Mouse (Mus musculus) ES-Bruce4 (cell line): ENCODE results near the gene Gm45716. TPM values are rescaled to one million over a fixed set of nuclear protein-coding genes. Genes with fewer than 3 reads are reported as not detected.

Experiments used
- H3K27ac ChIP-seq: 2 replicates; pipeline ENCODE4 v1.5.1; 2012; ENCODE audit warnings: low read length, inconsistent platforms; ENCODE audit not compliant: insufficient read depth
- H3K27me3 ChIP-seq: 2 replicates; pipeline ENCODE4 v1.6.1; 2012; ENCODE audit warnings: mild to moderate bottlenecking, low read length, inconsistent platforms; ENCODE audit not compliant: control insufficient read depth, poor library complexity, insufficient read depth, severe bottlenecking
- H3K36me3 ChIP-seq: 2 replicates; pipeline ENCODE4 v1.6.1; 2012; ENCODE audit warnings: inconsistent platforms, mild to moderate bottlenecking, low read length, moderate library complexity; ENCODE audit not compliant: control insufficient read depth, poor library complexity, insufficient read depth, severe bottlenecking
- H3K4me1 ChIP-seq: one replicate; pipeline ENCODE4 v1.8.1; 2011; ENCODE audit warnings: low read length; ENCODE audit not compliant: control insufficient read depth, insufficient read depth
- H3K4me3 ChIP-seq: 2 replicates; pipeline ENCODE4 v1.5.1; 2011; ENCODE audit warnings: low read depth, mild to moderate bottlenecking, low read length
- H3K9ac ChIP-seq: 2 replicates; pipeline ENCODE4 v1.6.1; 2012; ENCODE audit warnings: low read depth, mild to moderate bottlenecking, inconsistent platforms; ENCODE audit not compliant: poor library complexity, severe bottlenecking
- H3K9me3 ChIP-seq: replicated peaks from 2 replicates; pipeline ENCODE4 v1.6.1; 2012; ENCODE audit warnings: mild to moderate bottlenecking, low read length, inconsistent platforms; ENCODE audit not compliant: control insufficient read depth, poor library complexity, insufficient read depth, severe bottlenecking
- CTCF ChIP-seq: IDR thresholded peaks from one replicate; pipeline ENCODE4 v1.8.1; 2011; ENCODE audit warnings: low read depth, low read length
- EP300 ChIP-seq: IDR thresholded peaks from 2 replicates; pipeline ENCODE4 v1.6.1; 2011; ENCODE audit warnings: low read depth, low read length; ENCODE audit not compliant: insufficient read depth
- POLR2A ChIP-seq: IDR thresholded peaks from one replicate; pipeline ENCODE4 v1.8.1; 2011; ENCODE audit warnings: low read length; ENCODE audit not compliant: insufficient read depth
- polyA plus RNA-seq: library from polyadenylated mRNA; stranded (reverse); fragments of >200 nt; gene quantifications from 2 replicates; pipeline ENCODE4 v1.2.4, GENCODE M21; 2011; ENCODE audit warnings: low read depth; ENCODE audit not compliant: missing spikeins, insufficient read depth, insufficient read length

Gm45716 gene
- polyA plus RNA-seq, 1 experiment = 1.8 TPM

DNA sequence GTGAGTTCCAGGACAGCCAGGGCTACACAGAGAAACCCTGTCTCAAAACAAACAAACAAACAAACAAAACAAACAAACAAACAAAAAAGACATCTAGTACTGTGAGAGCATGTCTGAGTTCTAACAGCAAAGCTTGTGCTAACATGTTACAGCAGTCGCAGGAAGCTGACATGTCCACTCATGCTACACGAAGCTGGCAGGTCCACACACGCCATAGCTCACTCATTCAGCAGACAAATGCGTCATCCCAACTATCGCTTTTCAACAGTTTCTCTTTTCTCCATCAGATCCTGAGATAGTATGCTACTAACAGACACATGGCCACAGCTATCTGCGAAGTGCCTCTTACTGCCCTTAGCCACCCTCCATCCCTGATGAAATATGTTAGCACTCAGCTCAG, 10.1 kb upstream of the Gm45716 start:
- H3K4me1 ChIP-seq = no peaks in the 10 kb centered on the region
- no peaks in the 10 kb centered on the region for H3K9me3 ChIP-seq
- H3K4me3 ChIP-seq = no peak overlapping the region
- H3K27me3 ChIP-seq = peaks cover 2% of the 10 kb centered on the region
- TF ChIP-seq CTCF (no peak), POLR2A (no peak), EP300 (no peak)
- H3K36me3 ChIP-seq = no peaks in the 10 kb centered on the region
- no peak overlapping the region for H3K9ac ChIP-seq
- H3K27ac ChIP-seq = no peak overlapping the region

DNA sequence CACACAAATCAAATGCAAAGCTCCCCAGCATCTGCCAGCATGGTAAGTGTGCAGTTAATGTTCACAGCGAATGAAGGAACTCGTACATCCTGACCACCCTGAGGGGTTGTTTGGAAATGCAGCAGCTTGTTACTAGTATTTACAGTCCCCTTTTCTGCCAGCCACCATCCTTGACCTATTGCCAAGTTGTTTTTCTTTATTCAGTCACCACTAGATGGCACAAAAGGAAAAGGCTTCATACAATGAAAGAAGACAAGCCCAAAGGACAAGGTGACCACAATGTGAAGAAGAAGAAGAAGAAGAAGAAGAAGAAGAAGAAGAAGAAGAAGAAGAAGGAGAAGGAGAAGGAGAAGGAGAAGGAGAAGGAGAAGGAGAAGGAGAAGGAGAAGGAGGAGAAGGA, 4.1 kb upstream of the Gm45716 start:
- TF ChIP-seq CTCF (no peak), EP300 (no peak), POLR2A (no peak)
- H3K9ac ChIP-seq = no peak overlapping the region
- H3K36me3 ChIP-seq = no peaks in the 10 kb centered on the region
- H3K27ac ChIP-seq = no peak overlapping the region
- no peak overlapping the region for H3K4me3 ChIP-seq
- H3K4me1 ChIP-seq = no peaks in the 10 kb centered on the region
- no peaks in the 10 kb centered on the region for H3K9me3 ChIP-seq
- no peaks in the 10 kb centered on the region for H3K27me3 ChIP-seq

DNA sequence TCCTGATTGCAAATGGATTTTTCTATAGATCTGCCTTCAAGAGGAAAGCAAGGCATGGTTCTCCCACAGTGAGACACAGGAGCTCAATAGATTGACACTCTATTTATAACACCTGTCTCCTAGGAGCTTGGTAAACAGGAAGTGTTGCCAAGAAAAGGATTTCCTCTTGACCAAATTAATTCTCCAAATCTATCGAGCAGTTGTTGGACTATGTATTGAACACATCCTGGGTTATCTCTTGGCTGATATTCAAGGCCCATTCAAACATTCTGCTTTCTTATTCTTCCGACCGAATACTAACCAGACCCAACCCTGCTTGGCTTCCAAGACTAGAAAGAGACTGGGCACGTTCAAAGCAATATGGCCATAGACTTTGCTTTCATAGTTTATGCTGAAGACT, 2.7 kb upstream of the Gm45716 start:
- Histone ChIP-seq H3K9ac (no peak overlapping the region), H3K9me3 (no peaks in the 10 kb centered on the region), H3K27me3 (no peaks in the 10 kb centered on the region), H3K4me3 (no peak overlapping the region), H3K4me1 (no peaks in the 10 kb centered on the region), H3K36me3 (no peaks in the 10 kb centered on the region), H3K27ac (no peak overlapping the region)
- TF ChIP-seq EP300 = no peak
- no peak for TF ChIP-seq CTCF
- no peak for TF ChIP-seq POLR2A

DNA sequence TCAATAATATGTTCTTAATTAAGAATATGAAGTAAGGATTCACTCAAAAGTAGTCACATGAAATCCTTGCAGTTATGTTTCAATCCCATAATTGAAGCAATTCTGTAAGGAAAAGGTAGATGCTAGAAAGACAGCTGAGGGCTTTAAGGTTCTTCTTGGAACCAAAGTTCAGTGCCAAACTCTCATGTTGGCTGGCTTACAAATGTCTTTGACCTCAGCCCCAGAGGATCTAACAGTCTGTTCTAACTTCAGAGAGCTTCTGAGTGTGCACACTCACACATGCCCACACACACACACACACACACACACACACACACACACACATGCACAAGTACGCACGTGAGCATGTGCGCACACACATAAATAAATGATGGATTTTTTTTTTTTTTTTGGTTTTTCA, 2.7 kb downstream of the Gm45716 start:
- Histone ChIP-seq H3K4me1 (no peaks in the 10 kb centered on the region), H3K36me3 (no peaks in the 10 kb centered on the region)

DNA sequence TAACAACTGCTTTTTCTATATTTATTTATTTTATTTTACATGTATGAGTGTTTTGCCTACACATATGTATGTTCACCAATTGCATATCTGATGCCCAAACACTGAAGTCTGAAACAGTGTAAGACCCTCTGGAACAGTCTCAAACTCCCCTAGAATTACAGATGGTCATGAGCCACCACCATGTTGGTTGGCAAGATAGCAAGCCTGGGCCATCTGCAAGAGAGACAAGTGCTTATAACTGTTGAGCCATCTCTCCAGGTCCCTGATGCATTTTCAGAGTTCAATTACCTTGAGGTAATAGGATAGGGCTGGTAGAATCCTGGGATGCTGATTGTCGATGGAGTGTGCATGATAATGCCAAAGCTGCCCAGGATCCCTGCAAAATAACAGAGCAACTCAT, 7.5 kb downstream of the Gm45716 start:
- Histone ChIP-seq H3K4me1 (no peaks in the 10 kb centered on the region), H3K36me3 (no peaks in the 10 kb centered on the region), H3K4me3 (no peak overlapping the region), H3K9ac (no peak overlapping the region), H3K27me3 (no peaks in the 10 kb centered on the region), H3K9me3 (no peaks in the 10 kb centered on the region), H3K27ac (no peak overlapping the region)
- TF ChIP-seq POLR2A = no peak
- no peak for TF ChIP-seq CTCF
- no peak for TF ChIP-seq EP300

More for the DNA sequence above, 2.7 kb downstream of the Gm45716 start:
- TF ChIP-seq POLR2A (no peak), EP300 (no peak), CTCF (no peak)
- Histone ChIP-seq H3K4me3 (no peak overlapping the region), H3K27ac (no peak overlapping the region), H3K9me3 (no peaks in the 10 kb centered on the region), H3K9ac (no peak overlapping the region), H3K27me3 (no peaks in the 10 kb centered on the region)

DNA sequence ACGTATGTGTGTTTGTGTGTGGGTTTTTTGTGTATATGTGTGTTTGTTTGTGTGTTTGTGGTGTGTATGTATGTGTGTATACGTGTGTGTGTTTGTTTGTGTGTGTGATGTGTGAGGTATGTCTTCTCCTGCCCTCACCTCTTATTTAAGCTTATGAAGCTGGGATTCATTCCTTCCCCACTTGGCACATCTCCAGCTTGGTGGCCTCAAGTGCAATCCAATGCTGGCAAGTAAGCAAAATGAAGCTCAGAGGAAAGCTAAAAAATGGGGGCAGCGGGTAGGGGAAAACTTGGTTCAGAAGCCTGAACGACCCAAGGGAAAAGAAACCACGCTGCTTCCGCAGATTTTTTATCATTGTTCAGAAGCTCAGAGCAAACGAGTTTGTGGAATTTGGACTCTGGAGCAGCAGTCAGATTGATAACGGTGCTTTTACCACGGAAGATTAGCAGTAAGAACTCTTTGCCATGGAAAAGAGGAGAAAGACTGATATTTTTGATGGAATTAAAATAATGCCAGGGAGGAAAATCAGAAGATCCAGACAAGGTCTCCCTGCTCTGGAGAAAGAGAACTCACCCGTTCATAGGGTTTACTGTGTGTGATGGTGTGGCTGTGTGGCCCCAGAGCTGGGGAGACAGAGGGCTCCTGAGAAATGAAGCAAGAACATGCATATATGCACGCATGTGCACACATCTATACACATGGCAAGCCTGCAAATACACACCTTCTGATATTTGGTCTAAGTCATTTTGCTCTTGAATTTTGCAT, 8.5 kb downstream of the Gm45716 start:
- no peaks in the 10 kb centered on the region for H3K27me3 ChIP-seq
- H3K4me1 ChIP-seq = no peaks in the 10 kb centered on the region
- TF ChIP-seq POLR2A (no peak), CTCF (no peak), EP300 (no peak)
- no peak overlapping the region for H3K27ac ChIP-seq
- H3K36me3 ChIP-seq = no peaks in the 10 kb centered on the region
- H3K9ac ChIP-seq = no peak overlapping the region
- no peak overlapping the region for H3K4me3 ChIP-seq
- no peaks in the 10 kb centered on the region for H3K9me3 ChIP-seq
